Mouse (Mus musculus) heart, postnatal 0 days (tissue): Measurements from ENCODE around the gene Eif3j1. TPM values are rescaled to one million over a fixed set of nuclear protein-coding genes. Genes with fewer than 3 reads are reported as not detected.
A peak's percentile ranks its signal among the peaks of the same experiment; 100 is the strongest.
"Not testable (repeated sequence)": the region's sequence is repeated elsewhere in the genome, so short reads cannot be mapped to it uniquely, and the experiment has no call there.

ENCODE experiments used
- ATAC-seq: fragments of 200-750 bp; cut with Nextera tagmentation; 2 replicates; pipeline ENCODE4 v1.8.0; 2017; ENCODE audit warnings: low read depth, moderate number of reproducible peaks, moderate library complexity; ENCODE audit not compliant: insufficient read depth
- DNase-seq: peaks from one replicate; pipeline ENCODE4 v3.0.0-alpha.2; 2016; ENCODE audit warnings: low spot score
- H3K27ac ChIP-seq: fragments of 300-500 bp; sonication (generic); 2 replicates; pipeline ENCODE4 v1.5.1; 2014; ENCODE audit warnings: low read depth, mild to moderate bottlenecking
- H3K27me3 ChIP-seq: fragments of 300-500 bp; sonication (generic); 2 replicates; pipeline ENCODE4 v1.6.1; 2014; ENCODE audit warnings: low read length, mixed read lengths; ENCODE audit not compliant: control insufficient read depth, insufficient read depth
- H3K36me3 ChIP-seq: fragments of 300-500 bp; sonication (generic); replicated peaks from 2 replicates; pipeline ENCODE4 v1.6.1; 2014; ENCODE audit warnings: low read length, mixed read lengths; ENCODE audit not compliant: control insufficient read depth, insufficient read depth
- H3K4me1 ChIP-seq: fragments of 300-500 bp; sonication (generic); 2 replicates; pipeline ENCODE4 v1.6.1; 2014; ENCODE audit warnings: antibody characterized with exemption; ENCODE audit not compliant: control insufficient read depth, insufficient read depth
- H3K4me2 ChIP-seq: fragments of 300-500 bp; sonication (generic); 2 replicates; pipeline ENCODE4 v1.6.1; 2014; ENCODE audit warnings: low read depth, mild to moderate bottlenecking, low read length, moderate library complexity
- H3K4me3 ChIP-seq: fragments of 300-500 bp; sonication (generic); 2 replicates; pipeline ENCODE4 v1.5.1; 2014; ENCODE audit warnings: low read depth, low read length
- H3K9ac ChIP-seq: fragments of 300-500 bp; sonication (generic); replicated peaks from 2 replicates; pipeline ENCODE4 v1.6.1; 2014; ENCODE audit warnings: low read depth, low read length, mixed read lengths
- H3K9me3 ChIP-seq: fragments of 300-500 bp; sonication (generic); replicated peaks from 2 replicates; pipeline ENCODE4 v1.6.1; 2016; ENCODE audit warnings: low read length; ENCODE audit not compliant: control insufficient read depth
- CTCF ChIP-seq: IDR thresholded peaks from 2 replicates; pipeline ENCODE4 v1.5.1; 2016; ENCODE audit warnings: antibody characterized with exemption, control low read depth, low read depth
- EP300 ChIP-seq: IDR thresholded peaks from 2 replicates; pipeline ENCODE4 v1.6.1; 2016; ENCODE audit warnings: antibody characterized with exemption, low read depth
- WGBS: fragments of 180-500 bp; shearing (Covaris S2); extraction: QIAGEN DNeasy Blood & Tissue Kit; methylation state at CpG from one replicate; pipeline ENCODE4 v1.1.7; 2014; 5-methylcytosine and 5-hydroxymethylcytosine counted together
- microRNA-seq: library from miRNA; unstranded; fragments of <30 nt; microRNA quantifications from one replicate; pipeline ENCODE4, GENCODE M21; 2016
- polyA plus RNA-seq: library from polyadenylated mRNA; unstranded; fragments of >200 nt; fragmentation: Nextera tagmentation; extraction: Ambion mirVana; gene quantifications from 2 replicates; pipeline ENCODE4 v1.2.1, GENCODE M21; 2015
- total RNA-seq: library from RNA; depleted of rRNA; stranded (reverse); fragments of >200 nt; gene quantifications from 2 replicates; pipeline ENCODE4 v1.2.3, GENCODE M21; 2014; ENCODE audit warnings: low replicate concordance; rRNA removed

Gene Eif3j1
- total and polyA plus RNA-seq, 2 experiments from 2014 or later = 11.2 to 17.7 TPM

- Histone ChIP-seq H3K9ac (no peak overlapping the region), H3K27ac (no peak overlapping the region), H3K27me3 (no peaks in the 10 kb centered on the region), H3K4me2 (no peak overlapping the region), H3K9me3 (no peaks in the 10 kb centered on the region), H3K4me1 (no peaks in the 10 kb centered on the region), H3K4me3 (no peak overlapping the region), H3K36me3 (peaks cover 73% of the 10 kb centered on the region)
- TF ChIP-seq EP300 (no peak), CTCF (no peak)
- DNase-seq (no peak), ATAC-seq (no peak)
- WGBS = 30% methylated on average over 7 of the region's 7 CpGs
Measured at GRCm38 (mm10) chr2:122081728-122082456, 53.5 kb downstream of the Eif3j1 start.

DNA sequence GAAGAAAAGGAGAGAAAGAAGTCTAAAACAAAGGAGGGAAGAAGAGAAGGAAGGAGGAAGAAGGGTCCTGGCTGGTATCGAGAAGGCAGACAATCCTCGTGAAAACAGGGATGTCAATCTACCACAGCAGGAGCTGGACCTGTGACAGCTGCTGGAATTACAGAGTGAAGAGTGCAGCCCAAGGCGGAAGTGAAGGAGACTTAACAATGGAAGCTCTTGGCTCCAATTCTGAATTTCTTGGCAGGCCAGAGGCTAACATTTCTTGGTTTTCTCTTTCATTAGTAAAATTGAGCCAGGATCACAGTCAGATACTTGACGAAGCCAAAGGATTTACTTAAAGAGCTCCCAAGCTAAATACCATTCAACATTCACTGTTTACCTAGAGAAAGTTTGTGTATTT is 58.1 kb downstream of the Eif3j1 start:
- Histone ChIP-seq H3K4me2 (no peak overlapping the region), H3K9ac (no peak overlapping the region), H3K27ac (no peak overlapping the region), H3K4me1 (no peaks in the 10 kb centered on the region), H3K4me3 (no peak overlapping the region), H3K36me3 (peaks cover 80% of the 10 kb centered on the region), H3K9me3 (no peaks in the 10 kb centered on the region), H3K27me3 (no peaks in the 10 kb centered on the region)
- peak; percentile 23 for DNase-seq
- ATAC-seq = no peak
- TF ChIP-seq CTCF = no peak
- TF ChIP-seq EP300 = no peak
- 70% methylated on average over 4 of the region's 4 CpGs for WGBS

DNA sequence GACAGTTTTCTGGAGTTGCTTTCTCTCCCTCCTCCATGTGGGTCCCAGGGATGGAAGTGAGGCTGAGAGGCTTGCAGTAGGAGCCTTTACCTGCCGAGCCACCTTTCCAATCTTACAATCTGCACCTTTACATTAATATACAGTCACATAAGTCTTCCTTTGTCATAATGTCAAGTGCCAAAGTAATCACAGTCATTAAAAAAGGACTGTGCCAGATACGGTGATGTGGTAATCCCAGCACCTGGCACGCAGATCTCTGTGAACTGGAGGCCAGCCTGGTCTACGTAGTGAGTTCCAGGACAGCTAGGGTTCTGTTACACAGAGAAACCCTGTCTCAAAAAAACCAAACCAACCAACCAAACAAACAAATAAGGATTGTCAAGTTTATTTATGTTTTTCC is 65.5 kb downstream of the Eif3j1 start:
- peaks cover 81% of the 10 kb centered on the region for H3K36me3 ChIP-seq
- no peak overlapping the region for H3K4me3 ChIP-seq
- no peak overlapping the region for H3K9ac ChIP-seq

DNA sequence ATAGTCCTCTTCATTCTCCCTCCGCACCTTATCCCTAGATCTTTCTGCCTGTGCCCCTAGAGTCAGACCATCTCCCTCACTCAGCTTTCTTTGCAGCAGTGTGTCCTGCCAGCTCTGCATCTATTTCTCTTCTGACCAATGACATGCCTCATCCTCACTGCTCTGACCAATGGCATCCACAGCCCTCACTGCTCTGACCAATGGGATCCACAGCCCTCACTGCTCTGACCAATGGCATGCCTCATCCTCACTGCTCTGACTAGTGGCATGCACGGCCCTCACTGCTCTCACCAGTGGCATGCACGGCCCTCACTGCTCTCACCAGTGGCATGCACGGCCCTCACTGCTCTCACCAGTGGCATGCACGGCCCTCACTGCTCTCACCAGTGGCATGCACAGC is 69.3 kb downstream of the Eif3j1 start:
- H3K27ac ChIP-seq, H3K4me2 ChIP-seq, DNase-seq, ATAC-seq, H3K9ac ChIP-seq, H3K4me3 ChIP-seq, H3K27me3 ChIP-seq, H3K9me3 ChIP-seq, H3K4me1 ChIP-seq: not testable (repeated sequence)
- 79% methylated on average over 5 of the region's 5 CpGs for WGBS
- peaks cover 84% of the 10 kb centered on the region for H3K36me3 ChIP-seq

More for the DNA sequence above, 65.5 kb downstream of the Eif3j1 start:
- Histone ChIP-seq H3K9me3 (no peaks in the 10 kb centered on the region), H3K4me1 (no peaks in the 10 kb centered on the region), H3K4me2 (no peak overlapping the region), H3K27me3 (no peaks in the 10 kb centered on the region), H3K27ac (no peak overlapping the region)
- 88% methylated on average over 4 of the region's 4 CpGs for WGBS
- no peak for ATAC-seq
- DNase-seq = no peak
- no peak for TF ChIP-seq EP300
- TF ChIP-seq CTCF = no peak

DNA sequence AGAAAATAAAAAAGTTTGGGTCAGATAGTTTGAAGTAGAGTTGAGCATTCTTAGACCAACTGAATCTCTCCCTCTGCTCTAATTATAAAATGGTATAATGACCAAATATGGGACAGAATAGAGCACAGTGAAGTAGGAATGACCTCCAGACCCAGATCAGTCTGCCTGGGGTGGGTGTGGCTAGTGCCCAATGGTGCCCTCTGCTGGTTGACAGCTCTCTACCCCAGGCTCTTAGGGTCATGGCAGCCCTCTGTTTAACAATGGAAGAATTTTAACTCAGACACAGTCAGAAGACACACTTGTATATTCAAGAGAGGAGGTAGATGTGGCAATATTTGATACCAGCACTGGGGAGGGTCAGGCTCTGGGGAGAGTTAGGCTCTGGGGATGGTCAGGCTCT is 73.7 kb downstream of the Eif3j1 start:
- no peak for ATAC-seq
- Histone ChIP-seq H3K36me3 (peaks cover 58% of the 10 kb centered on the region), H3K4me1 (no peaks in the 10 kb centered on the region)

More for the DNA sequence above, 73.7 kb downstream of the Eif3j1 start:
- DNase-seq = no peak
- Histone ChIP-seq H3K27ac (no peak overlapping the region), H3K27me3 (no peaks in the 10 kb centered on the region), H3K9me3 (no peaks in the 10 kb centered on the region), H3K4me3 (no peak overlapping the region), H3K9ac (no peak overlapping the region), H3K4me2 (no peak overlapping the region)
- TF ChIP-seq CTCF (peak; percentile 14; the same call in 1 of the 2 replicates), EP300 (no peak)

Small RNAs within 50 kb of the gene (microRNA-seq; reads per million reads assigned to microRNA genes)
- not detected for gene Gm47314

Other genes with a start within 250 kb of the Eif3j1 start
- 133 and 231 TPM in 2 replicates for gene Frmd5, start 221.5 kb upstream of the Eif3j1 start, total RNA-seq
- gene Frmd5, start 221.5 kb upstream of the Eif3j1 start, polyA plus RNA-seq = 65.9 and 125 TPM in 2 replicates
- gene Casc4, start 161.6 kb upstream of the Eif3j1 start, total RNA-seq = 18.7 and 21.9 TPM in 2 replicates
- 8.7 and 8.9 TPM in 2 replicates for gene Casc4, start 161.6 kb upstream of the Eif3j1 start, polyA plus RNA-seq
- 21.3 and 29.4 TPM in 2 replicates for gene Ctdspl2, start 72.5 kb upstream of the Eif3j1 start, total RNA-seq
- gene Ctdspl2, start 72.5 kb upstream of the Eif3j1 start, polyA plus RNA-seq = 21.4 and 23.4 TPM in 2 replicates
- gene Mageb3, start 72.5 kb upstream of the Eif3j1 start, total RNA-seq = 0.08 and 0.35 TPM in 2 replicates
- 0.10 TPM in 2 replicates for gene Mageb3, start 72.5 kb upstream of the Eif3j1 start, polyA plus RNA-seq
- 11.0 and 15.7 TPM in 2 replicates for gene Spg11, start 89.8 kb downstream of the Eif3j1 start, total RNA-seq
- 2.2 and 2.7 TPM in 2 replicates for gene Spg11, start 89.8 kb downstream of the Eif3j1 start, polyA plus RNA-seq
- gene B2m, start 119.1 kb downstream of the Eif3j1 start, total RNA-seq = 166 and 244 TPM in 2 replicates
- 273 and 282 TPM in 2 replicates for gene B2m, start 119.1 kb downstream of the Eif3j1 start, polyA plus RNA-seq
- gene Trim69, start 132.2 kb downstream of the Eif3j1 start, total RNA-seq = not detected in 2 replicates
- not detected in 2 replicates for gene Trim69, start 132.2 kb downstream of the Eif3j1 start, polyA plus RNA-seq
- not detected in 2 replicates for gene Patl2, start 157.6 kb downstream of the Eif3j1 start, total RNA-seq
- gene Patl2, start 157.6 kb downstream of the Eif3j1 start, polyA plus RNA-seq = 0.04 and 0.05 TPM in 2 replicates
- gene Terb2, start 157.7 kb downstream of the Eif3j1 start, total RNA-seq = not detected in 2 replicates
- gene Terb2, start 157.7 kb downstream of the Eif3j1 start, polyA plus RNA-seq = not detected in 2 replicates
- gene Sord, start 206.2 kb downstream of the Eif3j1 start, total RNA-seq = 99.5 and 115 TPM in 2 replicates
- 84.2 and 87.7 TPM in 2 replicates for gene Sord, start 206.2 kb downstream of the Eif3j1 start, polyA plus RNA-seq